Mouse (Mus musculus) gastrocnemius, postnatal 14 days (tissue): ENCODE measurements at regions not wholly inside any gene's neighbourhood (a gene's known extent, or its start where the extent isn't known, plus 50 kb on each side); places are given as distances from the start of the nearest gene placed in this dataset.

Experiments used
- DNase-seq: peaks from one replicate; pipeline ENCODE4 v3.0.0; 2021; ENCODE audit warnings: mixed read lengths
- intact Hi-C: fragments of 180-260 bp; cut with DNase I; formaldehyde crosslinking; loops from one replicate; pipeline ENCODE4 v1.15.1; 2025; ENCODE audit warnings: low total_unique reads

DNA sequence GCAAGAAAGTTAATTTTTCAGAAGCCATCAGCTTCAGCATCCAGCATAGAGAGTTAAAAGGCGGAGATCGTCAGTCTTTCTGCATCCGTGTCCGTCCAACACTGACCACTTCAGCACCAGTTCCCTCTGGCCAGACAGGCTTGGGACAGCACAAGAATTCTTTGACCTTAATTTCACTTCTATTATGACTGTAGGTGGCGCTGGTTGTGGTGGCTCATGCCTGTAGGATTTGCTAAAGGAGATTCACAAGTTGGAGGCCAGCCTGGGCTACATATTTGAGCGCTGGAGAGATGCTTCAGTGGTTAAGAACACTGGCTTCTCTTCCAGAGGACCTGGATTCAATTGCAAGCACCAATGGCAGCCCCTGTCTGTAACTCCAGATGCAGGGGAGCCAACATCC lies 66.0 kb downstream of the Amer2 start:
- intact Hi-C loops, result no loop called here
- no peak for DNase-seq

DNA sequence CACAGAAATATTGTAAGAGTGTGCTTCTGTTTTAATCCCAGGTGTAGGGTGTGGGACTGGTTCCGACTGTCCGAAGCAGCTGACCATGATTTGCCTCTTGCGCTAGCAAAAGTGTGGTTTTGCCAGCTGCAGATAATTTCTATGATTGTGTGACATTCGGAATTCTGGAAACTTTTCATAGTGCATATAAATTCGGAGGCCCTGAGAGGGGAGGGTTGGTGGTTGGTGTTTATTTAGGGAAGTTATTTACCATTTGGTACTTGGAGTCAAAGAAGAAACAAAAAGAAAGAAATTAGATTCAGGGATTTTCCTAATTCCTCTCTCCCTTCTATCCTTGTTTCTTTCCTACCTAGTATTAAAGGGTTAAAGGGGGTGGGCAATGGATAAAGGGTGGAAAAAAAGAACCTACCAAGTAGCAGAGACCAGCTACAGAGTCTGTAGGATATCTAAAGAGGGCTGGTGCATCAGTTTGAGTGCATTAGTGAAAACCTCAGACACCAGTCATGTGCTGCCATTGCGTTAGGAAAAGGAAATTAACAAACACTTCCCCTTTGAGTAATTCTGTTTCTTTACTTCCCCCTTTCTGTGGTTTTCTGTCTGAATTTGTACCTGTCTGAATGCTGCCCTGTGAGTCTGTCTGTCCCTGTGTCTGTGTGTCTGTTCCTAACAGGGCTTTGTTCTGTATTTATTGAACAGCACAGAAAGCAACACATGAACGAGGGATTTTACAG lies 70.9 kb downstream of the Amer2 start:
- no peak for DNase-seq
- intact Hi-C loops, result no loop called here

DNA sequence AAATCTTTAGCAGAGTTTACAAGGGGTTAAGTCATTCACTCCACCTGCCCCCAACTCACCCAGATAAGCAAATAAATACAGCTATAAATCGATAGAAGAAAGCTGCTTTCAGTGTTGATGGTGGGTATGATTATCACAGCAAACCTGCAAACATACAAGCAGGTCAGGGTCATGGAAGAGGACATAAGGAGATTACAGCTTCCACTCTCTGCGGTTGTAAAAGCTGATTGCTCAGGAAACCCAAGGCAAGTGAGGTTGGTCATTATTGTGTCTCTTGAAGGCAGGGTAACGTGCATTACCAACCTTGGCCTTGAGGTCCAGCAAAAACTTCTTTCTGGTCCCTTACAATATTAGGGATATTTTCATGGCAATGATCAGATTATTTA lies 71.5 kb downstream of the Amer2 start:
- no peak for DNase-seq
- intact Hi-C loops, result no loop called here

GRCm38 (mm10) chr14:60446037-60446436 lies 73.0 kb downstream of the Amer2 start:
- intact Hi-C loops, result no loop called here
- no peak for DNase-seq

- no peak for DNase-seq
- intact Hi-C loops, result no loop called here
Measured at GRCm38 (mm10) chr14:60451216-60451615, 78.2 kb downstream of the Amer2 start.

- intact Hi-C loops, result no loop called here
Measured at GRCm38 (mm10) chr14:60451684-60452083, 78.6 kb downstream of the Amer2 start.

DNA sequence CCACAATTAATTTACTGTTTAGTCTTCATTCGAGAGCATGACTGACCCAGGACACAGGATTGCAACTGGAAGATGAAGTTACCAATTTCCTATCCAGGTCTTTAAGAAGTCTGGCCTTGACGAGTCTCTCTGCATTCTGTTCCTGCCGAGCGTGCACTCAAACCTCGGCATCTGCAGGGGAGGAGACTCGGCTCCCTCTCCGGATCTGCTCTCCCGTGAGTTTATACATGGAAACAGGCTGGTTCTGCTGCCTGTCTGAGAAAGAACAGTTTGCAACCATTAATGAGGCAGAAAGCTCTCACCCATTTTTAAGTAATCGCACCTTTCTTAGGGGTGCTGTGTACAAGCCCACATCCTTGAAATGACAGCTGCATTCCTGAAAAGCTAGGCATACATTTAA lies 83.7 kb downstream of the Amer2 start:
- intact Hi-C loops, result no loop called here
- DNase-seq, result no peak

More at GRCm38 (mm10) chr14:60451684-60452083, 78.6 kb downstream of the Amer2 start:
- no peak for DNase-seq

GRCm38 (mm10) chr14:60484996-60485888 lies 112.2 kb downstream of the Amer2 start:
- intact Hi-C loops, result no loop called here
- peak; percentile 28 for DNase-seq

DNA sequence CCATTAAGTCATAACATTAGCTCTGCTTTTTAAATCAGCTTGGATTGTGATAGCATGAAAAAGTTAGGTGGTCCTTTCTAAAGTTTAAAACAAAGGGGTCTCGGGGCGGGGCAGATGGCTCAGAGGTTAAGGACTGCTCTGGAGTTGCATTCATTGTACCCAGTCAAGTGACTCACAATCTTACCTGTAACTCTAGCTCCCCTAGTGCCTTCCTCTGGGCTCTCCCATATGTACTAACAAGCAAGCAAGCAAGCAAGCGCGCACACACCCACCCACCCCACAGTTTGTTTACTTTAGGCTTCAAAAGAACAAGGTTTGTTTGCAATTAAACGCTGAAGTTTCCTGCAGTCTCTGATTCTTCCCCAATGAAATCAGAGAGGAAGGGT lies 112.8 kb downstream of the Amer2 start:
- no peak for DNase-seq
- intact Hi-C loops, result no loop called here

DNA sequence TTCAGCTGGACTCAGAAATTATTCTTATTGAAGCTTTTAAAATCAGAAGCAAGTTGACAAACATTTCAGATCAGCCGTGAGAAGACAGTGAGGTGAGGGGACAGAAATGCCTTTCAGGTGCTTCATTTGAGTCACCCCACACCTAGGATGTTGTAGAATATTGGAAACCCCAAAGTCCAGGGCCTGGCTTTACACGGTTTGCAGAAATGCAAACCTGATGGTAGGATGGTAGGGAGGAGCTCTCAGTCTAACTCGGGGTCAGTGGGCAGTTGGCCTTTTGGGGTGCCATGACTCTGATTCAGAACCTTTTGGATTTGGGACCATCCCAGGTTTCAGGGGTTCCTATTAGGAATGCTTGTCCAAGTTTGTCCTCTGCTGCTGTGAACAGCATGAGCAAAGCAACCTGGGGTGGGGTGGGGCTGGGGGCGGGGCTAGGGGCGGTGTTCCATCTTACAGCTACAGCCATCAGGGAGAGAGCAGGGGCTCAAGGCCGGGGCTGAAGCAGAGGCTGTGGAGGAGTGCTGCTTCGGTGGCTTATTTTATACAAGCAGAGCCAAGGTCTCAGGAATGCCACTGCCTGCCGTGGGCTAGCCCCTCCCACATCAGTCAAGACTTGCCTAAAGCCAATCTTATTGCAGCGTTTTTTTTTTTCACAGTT lies 113.3 kb downstream of the Amer2 start:
- DNase-seq, result no peak
- intact Hi-C loops, result no loop called here

- no peak for DNase-seq
- intact Hi-C loops, result no loop called here
Measured at GRCm38 (mm10) chr14:60489111-60489510, 116.1 kb downstream of the Amer2 start.

DNA sequence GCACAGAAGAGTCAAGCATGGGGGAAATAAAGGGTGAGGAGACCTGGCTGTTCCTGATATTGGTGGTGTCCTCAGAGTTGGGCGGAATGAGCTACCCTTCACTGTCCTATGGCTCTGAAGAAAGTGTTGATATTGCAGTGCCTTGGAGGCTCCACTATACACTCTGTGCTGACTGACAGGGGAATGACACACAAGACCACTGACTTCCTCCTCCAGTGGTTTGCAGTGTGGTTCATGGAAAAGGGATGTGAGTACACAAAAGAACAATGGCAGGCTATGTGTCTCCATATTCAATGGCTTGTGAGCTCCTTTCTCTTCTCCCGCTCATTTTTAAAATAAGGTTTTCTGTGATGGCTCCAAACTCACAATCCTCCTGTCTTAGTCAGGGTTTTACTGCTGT lies 117.8 kb downstream of the Amer2 start:
- intact Hi-C loops, result no loop called here
- DNase-seq, result no peak

GRCm38 (mm10) chr14:60495441-60495840 lies 122.4 kb downstream of the Amer2 start:
- DNase-seq, result no peak
- intact Hi-C loops, result no loop called here

GRCm38 (mm10) chr14:60502552-60502951 lies 129.5 kb downstream of the Amer2 start:
- intact Hi-C loops, result no loop called here

GRCm38 (mm10) chr14:60505066-60505465 lies 128.7 kb upstream of the Spata13 start:
- intact Hi-C loops, result no loop called here
- DNase-seq, result no peak

More at GRCm38 (mm10) chr14:60502552-60502951, 129.5 kb downstream of the Amer2 start:
- no peak for DNase-seq

DNA sequence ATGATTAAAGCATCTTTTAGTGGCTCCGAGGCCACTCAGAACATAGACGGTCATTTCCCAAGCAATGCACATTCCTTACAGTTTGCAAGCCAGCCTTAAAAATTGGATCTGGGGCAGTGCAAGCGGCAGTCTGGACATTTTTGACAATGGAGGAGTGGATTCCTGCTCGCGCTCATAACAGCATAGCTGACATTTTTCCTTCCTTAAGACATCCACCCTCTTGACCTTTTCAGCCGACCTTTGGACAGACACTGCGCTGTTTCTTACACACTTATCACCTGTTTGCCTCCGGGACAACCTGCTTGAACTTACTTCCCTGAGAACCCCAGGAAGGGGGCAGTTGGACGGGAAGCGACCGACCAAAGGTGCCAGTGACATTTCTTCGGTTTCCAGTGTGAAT lies 127.5 kb upstream of the Spata13 start:
- intact Hi-C loops, result no loop called here
- DNase-seq, result no peak

- no peak for DNase-seq
- intact Hi-C loops, result no loop called here
Measured at GRCm38 (mm10) chr14:60513560-60513959, 120.2 kb upstream of the Spata13 start.

DNA sequence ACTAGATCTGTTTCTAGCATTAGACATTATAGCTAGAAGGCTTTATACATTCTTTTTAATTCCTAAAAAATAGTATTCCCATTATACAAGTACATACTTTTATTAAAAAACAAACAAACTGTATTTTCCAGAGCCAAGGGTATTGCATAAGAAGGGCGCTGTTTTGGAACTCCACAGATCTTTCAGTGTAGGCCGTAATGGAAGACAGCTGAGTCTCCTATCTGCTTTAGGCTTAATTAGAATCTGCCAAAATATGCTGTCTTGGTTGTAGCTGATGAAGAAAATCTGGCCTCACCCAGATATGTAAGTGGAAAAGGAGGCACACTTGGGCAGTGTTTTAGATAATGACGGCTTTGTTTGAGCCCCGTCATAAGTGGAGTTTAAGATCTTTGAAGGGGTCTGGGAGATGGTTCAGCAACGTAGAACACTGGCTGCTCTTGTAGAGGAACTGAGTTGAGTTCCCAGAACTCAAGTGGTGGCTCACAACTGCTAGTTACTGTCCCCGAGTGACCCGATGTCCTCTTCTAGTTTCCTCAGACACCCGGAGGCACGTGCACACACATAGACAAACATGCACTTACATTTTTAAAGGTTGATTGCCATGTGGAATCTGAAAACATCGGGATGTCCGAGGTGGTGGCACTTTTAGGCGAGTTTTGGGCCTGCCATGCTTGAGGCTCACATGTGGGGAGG lies 118.6 kb upstream of the Spata13 start:
- no peak for DNase-seq
- intact Hi-C loops, result no loop called here

GRCm38 (mm10) chr14:60517891-60518290 lies 115.9 kb upstream of the Spata13 start:
- DNase-seq, result no peak
- intact Hi-C loops, result no loop called here

GRCm38 (mm10) chr14:60523010-60523409 lies 110.8 kb upstream of the Spata13 start:
- intact Hi-C loops, result loop anchor here (10.0 kb wide), 1 partner anchor 242 kb away; the partner anchor contains the start of gene C1qtnf9
- no peak for DNase-seq
